Mouse (Mus musculus): ENCODE results near the gene Hdac11.
A peak's percentile ranks its signal among the peaks of the same experiment; 100 is the strongest.
"Not testable (repeated sequence)": the region's sequence is repeated elsewhere in the genome, so short reads cannot be mapped to it uniquely, and the experiment has no call there.

Gene Hdac11

DNA sequence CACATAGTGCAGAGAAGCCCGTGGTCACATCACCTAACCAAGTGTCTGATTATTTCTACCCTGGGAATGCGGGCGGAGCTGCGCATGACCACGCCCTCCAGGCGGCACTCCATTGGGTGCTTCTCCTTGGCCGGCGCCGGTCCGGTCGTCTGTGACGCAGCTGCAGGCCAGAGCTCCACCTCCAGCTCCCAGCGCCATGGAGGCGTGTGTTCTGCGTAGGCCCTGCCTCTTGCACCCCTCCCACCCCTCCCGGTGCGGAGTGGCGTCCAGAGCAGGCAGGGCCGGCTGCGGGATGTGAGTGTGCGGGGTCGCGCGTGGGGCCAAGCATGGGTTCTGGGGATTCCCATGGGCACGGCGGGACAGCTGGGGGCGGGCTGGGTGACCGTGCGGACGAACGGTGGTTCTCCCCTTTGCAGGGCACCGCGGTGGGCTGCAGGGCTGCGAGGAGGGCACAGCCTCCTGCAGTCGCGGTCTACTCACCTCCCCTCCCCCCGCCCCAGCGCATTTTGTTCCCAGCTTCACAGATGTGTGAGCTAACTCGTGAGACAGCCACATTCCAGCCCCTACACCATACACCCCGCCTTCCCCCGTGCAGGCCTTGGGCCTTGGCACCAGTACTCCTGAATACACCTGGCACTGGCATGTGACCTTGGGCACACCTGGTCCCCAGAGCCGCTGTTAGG lies at the start of gene Hdac11:
Gene Hdac11, plus strand, starts transcription at position 112 of the 683 bp plus-strand sequence.
- peak; percentile 67 to 68 for DNase-seq

DNA sequence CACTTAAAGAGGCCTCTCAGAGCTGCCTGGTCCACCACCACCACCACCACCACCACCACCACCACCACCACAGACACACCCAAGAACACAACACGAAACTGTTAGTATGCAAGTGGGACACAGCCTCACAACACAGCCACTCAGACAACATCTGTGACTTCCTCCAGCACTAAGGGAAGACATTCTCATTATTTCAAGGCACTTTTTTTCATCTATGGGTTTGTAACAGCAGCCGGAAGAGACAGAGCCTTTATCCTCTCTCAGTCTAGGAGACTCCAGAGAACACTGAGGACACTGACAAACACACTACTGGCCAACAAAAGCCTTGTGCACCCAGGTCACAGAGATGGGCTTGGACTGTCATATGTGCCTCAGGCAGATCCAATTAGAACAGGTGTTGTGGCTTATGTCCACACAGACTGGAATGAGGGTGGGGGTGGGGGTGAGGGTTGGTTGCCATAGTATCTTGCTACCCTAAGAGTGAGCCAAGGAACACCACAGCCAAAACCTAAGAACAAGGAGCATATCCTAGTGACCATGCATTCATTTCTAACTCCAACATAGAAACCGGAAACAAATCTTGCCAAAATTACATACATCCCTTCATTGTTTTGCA lies 48.1 kb upstream of the Hdac11 start:
- no peak for DNase-seq

DNA sequence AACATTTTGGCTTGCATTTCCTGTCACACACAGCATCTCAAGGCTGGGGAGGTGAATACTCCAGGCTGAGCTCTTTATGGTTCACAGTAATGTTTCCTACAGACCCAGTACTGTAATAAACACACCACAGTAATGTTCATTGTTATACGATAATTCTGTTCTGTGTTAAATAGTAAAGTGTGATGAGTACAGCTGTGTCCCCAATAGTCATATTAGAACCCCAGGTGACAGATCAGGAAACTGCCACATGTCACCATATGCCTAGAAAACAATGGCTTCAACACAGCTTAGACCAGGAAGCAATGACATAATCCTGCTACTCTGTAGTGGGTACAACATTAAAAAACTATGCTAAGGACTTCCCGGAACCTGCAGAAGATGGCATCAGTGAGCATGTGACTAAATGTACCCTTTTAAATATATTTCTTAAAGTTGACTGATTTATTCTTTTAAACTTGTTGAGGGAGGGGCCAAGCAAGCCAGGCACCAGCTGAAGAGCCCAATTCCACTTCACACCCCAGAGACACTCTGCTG lies 47.5 kb upstream of the Hdac11 start:
- DNase-seq = no peak

DNA sequence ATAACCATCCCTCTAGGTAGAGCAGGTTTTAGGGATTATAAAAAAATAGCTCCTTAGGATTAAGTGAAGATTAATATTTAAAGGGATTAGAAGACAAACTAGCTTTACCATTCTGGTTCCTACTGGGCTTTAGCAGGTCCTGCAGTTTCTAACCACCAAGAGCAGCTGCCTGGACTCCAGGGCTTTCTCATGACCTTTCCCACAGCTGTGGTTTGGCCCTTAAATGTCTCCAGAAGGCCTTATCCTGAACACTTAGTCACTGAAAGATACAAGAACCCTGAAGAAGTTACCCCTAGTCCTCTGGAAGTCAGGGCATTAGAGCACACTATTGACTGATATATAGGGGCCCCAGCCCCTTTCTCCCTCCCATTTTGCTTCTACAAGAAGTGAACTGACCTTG lies 47.0 kb upstream of the Hdac11 start:
- no peak for DNase-seq

DNA sequence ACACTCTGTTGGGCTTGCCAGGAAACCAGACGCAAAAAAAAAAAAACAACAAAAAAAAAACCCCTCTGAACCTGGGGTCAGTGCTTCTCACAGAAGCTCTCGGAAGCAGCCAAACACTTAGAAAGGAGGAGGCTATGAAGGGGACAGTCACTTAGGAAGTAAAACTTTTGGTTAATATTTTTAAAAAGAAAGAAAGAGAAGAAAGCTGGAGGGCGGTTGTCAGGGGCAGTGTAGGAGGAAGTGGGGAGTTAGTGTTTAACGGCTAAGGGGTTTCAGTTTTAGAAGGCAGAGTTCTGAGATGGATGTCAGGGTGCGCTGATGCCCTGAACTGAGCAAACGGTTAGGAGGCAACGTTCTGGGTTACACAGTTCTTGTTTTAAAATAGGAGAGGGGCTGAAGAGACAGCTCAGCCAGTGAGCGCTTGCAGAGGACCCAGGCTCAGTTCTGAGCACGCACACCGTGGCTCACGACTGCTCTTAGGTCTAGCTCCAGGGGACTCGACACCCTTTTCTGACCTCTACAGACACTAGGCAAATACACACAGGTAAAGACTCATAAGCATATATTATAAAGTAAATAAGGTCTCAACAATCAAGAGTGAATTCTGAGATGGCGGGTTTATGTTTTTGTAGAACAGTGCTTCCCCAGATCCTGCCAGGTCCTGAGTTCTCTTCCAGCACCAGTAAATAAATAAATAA lies 46.0 kb upstream of the Hdac11 start:
- peak; percentile 49 to 54 for DNase-seq

DNA sequence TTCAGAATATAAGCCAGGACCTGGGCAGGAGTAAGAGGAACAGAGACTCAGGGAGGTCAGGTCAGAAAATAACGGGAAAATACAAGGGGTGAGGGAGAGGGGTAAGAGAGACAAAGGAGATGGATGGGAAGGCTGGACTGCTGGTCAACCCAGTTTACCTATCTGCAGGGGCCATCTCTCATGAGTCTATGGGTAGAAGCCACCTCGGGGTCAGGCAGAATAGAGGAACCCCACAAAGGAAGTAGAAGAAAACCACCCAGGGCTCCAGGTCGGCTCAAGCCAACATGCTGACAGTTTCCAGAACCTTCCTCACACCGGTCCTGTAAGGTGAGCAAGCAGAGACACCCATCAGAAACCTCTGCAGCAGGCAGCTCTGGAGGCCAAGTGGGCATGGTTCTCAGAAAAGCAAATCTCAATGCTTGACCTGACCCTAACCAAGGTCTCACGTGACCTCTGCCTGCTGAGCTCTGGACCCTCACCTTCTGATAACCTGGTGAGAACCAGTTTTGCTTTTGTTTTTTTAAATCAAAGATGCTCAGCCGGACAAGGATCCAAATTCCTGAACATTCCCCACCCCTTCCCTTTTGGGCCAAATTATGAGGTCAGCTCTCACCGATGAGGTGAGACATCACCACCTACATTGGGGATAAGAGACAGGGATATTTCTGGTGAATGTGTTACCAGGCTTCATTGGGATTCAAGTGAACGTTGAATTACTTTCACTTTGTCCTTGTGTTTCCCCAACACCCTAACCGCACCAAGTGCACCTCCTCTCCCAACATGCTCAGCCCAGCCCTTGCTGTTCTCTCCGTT lies 45.1 kb upstream of the Hdac11 start:
- peak; percentile 52 to 55 for DNase-seq

DNA sequence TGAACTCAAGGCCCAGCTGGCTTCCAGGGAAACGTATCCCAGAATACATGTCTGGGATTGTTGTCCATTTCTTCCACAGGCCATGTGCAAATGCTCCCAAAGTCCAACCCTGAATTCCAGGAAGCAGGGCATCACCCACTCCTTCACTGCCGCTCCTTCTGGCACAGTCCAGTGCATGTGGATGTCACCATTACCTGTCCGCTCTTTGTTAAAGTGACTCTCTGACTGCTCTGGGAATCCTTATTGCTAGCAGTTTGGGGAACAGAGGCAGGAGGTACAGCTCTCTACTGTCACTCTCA lies 44.6 kb upstream of the Hdac11 start:
- no peak for DNase-seq

DNA sequence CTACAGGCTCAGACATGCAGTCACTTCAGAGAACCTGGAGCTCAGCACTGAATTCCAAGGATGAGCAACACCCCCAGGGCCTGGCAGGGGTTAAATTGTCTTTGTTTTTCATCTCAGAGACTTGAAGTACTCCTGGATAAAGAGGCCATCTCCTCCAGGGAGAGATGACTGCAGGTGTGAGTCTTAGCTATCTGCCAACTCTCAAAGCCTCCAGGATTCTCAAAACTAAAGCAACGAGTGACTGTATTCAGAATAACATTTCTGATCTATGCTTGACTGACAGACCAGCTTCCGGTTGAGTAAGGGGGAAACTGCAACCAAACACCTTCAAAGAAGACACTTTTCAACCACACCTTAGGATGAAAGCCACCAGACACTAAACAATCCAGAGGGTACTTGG lies 41.7 kb upstream of the Hdac11 start:
- DNase-seq = no peak

DNA sequence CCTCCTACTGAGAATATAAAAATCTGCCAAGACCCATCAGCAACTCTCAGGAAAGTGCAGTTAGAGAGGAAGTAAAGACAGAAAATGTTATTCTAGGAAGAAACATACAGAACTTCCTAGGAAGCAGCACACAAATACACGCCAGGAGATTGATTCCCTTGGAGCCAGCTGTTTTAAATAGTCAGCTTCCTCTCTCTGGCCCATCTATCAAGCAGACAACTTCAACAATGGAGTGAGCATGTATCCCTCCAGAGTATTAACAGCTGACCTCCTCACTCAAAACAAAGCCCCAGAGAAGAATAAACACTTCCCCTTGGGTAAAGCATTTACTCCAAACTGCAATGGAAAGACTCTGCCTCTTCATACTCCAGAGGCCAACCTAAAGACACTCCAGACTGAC lies 41.3 kb upstream of the Hdac11 start:
- no peak for DNase-seq

DNA sequence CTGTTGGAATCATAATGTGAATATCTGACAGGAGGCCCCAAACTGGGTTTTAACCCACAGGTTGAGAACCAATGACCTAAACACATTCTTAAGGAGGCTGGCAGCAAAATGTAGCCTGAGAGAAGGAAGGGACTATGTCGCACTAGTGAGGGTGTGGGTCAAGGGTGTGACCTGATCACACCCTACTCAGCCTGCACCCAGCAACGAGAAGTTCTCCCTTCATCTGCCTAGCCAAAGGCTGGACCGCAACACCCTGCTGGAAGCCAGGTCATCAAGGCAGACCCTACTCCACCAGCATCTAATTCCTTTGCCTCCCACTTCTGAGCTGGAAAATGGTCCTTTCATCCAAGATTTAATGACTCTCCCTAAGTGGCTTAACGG lies 40.6 kb upstream of the Hdac11 start:
- DNase-seq = no peak

DNA sequence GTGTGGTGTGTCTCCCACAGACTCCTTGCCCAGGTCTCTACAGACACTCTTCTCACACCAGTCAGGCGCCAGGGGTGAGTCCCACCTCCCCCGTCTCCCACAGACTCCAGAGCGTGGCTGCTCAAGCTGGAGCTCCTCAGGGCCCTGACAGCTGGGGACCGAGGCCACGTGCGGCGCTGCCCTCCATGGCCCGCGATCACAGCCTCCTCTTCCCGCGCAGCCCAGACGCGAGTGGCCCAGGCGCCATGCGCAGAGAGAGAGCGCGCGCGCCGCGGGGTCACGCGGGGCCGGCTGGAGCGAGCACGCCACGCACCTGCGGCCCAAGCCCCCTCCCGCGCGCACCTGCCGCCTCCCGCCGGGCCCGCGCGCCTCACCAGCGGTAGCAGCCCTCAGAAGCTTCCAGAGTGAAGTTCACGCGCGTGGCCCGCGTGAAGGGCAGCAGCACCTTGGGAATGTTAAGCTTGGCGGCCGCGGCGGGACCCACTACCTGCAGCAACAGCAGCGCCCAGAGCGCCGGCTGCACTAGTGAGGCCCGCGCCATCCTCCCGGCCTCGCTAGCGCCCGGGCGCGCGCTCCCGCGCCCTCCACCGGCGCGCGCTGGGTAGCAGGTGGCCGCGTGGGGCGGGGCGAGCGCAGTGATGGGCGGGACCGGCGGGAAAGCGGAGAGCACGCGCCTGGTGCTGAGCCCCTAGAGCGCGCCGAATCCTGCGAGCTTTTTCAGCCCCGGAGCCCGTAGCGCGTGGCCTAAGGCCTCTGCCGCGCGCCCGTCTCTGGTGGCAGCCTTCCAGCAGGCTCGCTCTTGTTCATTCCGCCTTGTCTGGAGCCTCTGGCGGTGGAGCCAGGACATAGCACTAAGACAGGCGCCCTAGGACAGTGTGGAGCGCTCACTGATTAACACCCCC lies 40.0 kb upstream of the Hdac11 start, which contains the start of gene Nup210:
Gene Nup210, minus strand, starts transcription at position 586 of the 902 bp plus-strand sequence.
- DNase-seq = peak; percentile 94 to 96

DNA sequence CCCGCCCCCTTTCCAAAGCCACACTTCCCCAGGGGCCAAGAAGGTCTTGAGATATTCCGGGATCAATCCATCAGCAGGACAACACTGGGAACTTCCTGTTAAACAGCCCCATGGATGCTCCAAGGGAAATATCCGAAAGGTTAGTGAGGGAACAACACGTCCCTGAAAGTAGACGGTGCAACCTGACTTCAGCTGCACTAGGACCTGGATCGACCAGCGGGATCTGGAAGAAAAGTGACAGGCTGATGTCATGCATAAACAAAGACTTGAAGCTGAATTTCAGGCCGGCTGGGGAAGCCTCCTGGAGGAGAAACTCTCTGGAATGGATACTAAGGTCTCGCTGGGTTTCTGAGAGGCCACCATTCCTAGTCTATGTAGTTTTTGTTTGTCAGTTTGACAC lies 39.3 kb upstream of the Hdac11 start:
- no peak for DNase-seq

DNA sequence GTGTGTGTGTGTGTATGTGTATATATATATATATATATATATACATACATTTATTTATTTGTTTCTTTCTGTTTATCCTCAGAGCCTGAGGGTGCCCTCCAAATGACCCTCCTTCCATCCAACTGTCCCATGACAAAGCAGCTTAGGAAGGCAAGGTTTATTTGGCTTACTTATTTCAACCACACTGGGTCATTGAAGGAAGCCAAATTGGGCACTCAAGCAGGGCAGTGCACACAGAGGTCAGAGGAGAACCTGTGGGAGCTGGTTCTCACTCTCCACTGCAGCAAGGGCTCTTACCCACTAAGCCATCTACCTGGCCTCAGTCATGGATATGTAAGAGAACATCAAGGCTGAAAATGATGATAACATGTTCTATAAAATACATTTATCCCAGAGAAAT lies 37.9 kb upstream of the Hdac11 start:
- no peak for DNase-seq

DNA sequence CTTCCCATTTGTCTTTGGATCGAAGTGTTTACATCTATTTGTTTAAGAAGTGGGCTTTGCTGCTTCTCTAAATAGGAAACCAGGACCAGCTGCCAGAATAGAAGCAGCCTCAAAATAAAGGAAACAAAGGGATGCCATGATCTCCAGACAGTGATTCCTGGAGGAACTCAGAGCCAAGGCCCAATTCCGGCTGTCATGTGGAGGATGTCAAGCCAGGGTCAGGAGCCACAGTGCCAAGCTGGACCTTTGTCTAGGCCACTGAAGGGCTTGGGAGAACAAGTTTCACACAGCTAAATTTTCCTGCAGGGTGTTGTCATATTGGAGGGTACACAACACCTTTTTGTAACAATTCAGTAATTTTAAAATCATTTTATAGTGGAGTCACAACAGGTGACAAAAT lies 36.3 kb upstream of the Hdac11 start:
- DNase-seq = no peak

DNA sequence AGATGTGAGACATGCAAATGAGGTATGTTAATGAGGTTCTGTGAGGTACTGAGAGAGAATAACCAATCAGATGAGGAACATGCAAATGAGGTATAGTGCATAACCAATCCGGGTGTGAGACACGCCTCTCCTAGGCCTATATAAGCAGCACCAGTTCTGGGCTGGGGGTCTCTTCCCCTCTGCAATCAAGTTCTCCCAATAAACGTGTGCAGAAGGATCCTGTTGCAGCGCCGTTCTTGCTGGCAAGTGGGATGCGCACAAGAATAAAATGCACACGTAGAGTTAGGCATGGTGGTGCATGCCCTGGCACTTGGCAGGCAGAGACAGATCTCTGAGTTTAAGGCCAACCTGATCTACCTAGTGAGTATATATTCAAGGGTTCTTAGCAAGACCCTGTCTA lies 35.4 kb upstream of the Hdac11 start:
- DNase-seq = not testable (repeated sequence)

DNA sequence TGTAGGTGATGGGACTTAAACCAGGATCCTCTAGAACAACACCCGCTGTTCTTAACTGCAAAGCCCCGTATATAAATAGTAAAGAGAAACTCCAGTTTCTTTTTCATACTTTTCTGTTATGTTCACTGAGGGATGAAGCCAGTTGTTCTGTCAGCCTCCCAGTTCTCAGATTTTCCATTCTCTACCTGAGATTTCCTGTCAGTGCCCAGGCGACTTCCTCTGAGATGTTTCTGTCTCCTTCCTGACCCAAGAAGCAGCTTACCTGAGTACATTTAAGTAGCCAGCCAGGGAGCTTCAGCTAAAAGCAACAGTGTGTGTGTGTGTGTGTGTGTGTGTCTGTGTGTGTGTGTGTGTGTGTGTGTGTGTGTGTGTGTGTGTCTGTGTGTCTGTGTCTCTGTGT lies 33.0 kb upstream of the Hdac11 start:
- DNase-seq = no peak

DNA sequence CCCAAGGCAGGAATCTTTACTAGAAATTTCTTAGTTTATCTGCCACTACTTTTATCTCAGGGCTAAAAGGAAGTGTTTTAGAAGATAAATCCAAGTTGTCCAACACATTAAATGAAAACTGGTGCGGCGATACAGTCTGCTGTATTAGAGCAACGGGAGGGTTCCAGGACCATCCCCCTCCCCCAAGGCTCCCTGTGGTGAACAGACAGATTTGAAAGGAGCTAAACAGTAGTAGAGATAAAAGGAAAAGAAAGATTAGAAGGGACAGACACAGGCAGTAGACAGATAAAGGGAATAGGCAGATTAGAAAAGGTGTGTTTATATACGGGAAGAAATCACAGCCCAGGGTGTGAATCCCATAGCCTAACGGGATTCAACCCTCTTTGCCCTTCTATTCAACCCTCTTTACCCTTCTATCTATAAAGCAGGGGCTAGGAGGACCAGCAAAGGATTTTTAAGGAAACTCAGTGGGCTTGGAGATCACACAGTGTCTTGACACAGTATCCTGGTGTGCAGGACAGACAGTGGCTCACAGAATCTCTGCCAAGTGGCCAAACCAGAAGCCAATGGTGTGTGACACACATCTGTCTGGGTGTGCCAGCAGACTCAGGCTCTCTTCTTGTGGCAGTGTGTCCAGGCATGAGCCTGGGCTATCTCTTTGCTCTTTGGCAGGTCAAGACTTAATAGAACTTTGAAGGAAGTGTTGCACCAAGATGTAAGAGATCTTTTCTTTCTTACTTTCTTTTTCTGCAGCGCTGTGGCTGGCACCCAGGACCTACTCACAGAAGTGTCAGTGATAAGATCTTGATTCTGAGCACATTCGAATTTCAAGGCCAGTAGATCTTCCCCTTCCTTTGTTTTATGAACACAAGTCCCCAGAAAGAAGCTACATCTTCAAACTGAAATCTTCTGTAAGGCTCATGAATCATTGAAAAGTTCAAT lies 31.9 kb upstream of the Hdac11 start:
- no peak for DNase-seq

DNA sequence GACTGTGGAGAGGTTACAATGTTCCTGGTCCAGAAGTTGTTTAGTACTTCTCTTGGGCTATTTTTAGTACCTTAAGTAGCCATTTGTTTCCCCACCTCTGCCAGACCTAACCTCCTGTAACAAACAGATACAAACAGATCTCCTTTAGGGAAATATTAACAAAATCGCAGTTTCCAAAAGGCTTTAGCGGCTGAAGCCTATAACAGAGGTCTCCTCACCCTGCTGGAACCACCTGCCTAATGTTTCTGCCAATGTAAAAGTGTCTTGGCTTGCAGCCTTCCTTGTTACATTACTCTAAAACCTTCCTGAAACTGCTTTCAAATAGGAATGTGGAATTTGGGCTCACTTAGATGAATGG lies 31.3 kb upstream of the Hdac11 start:
- no peak for DNase-seq

DNA sequence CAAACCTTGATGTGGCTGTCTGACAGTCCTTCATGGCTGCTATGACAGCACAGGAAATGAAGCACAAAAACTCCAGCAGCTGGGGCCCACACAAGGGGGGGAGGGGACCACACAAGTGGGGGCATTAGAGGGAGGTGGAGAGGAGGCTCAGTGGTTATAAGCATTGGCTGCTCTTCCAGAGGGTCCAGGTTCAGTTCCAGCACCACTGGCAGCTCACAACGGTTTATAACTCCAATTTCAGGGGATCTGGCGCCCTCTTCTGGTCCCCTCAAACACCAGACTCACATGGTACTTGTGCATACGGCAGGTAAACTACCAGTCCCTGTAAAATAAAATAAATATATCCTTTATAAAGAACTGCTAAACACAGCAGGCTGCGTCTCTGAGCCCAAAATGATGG lies 27.5 kb upstream of the Hdac11 start:
- DNase-seq = peak; percentile 54

DNA sequence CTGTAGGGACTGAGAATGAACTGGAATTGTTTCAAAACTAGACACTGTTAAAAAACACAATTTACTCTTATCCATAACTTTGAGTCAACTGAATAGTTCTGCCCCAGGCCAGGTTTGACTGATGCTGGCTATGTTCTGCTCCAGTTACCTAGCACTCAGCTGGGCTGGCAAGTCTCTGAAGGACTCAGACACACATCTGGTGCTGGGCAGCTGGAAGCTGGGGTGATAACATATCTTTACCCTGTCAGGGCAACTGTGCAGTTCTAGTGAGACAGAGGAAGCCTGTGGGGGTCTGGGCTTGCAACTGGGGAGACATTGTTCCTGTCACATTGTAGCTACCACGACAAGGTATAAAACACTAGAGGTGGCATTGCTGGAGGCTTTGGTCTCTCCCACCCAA lies 25.6 kb upstream of the Hdac11 start:
- DNase-seq = no peak

DNA sequence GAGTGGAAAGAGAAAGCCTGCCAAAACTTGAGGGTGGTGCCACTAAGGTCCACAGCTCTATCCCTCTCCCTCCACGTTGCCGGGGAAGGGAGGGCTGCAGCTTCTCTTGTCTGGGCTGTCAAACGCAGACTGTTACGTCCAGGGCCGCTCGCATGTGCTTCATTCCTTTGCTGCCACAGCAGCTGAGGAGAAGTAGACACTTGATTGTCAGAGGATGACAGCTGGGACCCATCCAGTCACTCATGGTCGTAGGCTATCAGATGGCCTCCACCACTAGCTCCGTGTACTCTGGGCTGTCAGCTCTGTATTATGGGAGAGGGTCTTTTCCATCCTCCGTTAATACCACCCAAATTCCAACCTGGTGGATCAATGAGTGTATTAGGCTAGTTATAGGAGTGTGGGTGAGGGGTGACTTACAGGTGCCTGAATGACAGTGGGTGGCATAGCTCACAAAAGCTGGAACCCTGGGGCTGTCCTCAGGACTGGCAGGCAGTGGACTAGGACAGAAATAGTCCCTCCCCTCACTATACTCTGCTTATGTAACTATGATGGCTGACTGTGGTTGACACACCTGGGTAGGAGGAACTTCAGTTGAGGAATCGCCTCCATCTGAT lies 19.0 kb upstream of the Hdac11 start:
- no peak for DNase-seq
